Mouse (Mus musculus) heart, embryonic 11.5 days (tissue): Measurements from ENCODE around the gene Fthl17e. TPM values are rescaled to one million over a fixed set of nuclear protein-coding genes. Genes with fewer than 3 reads are reported as not detected.
"Not testable (repeated sequence)": the region's sequence is repeated elsewhere in the genome, so short reads cannot be mapped to it uniquely, and the experiment has no call there.

Experiments used
- ATAC-seq: fragments of 200-750 bp; cut with Nextera tagmentation; replicated peaks from 2 replicates; pipeline ENCODE4 v1.8.0; 2017; ENCODE audit warnings: moderate library complexity; ENCODE audit not compliant: insufficient number of reproducible peaks, low FRiP score, low TSS enrichment
- H3K27ac ChIP-seq: fragments of 300-500 bp; sonication (generic); 2 replicates; pipeline ENCODE4 v1.5.1; 2014; ENCODE audit warnings: mild to moderate bottlenecking, low read depth, low read length
- H3K27me3 ChIP-seq: fragments of 300-500 bp; sonication (generic); 2 replicates; pipeline ENCODE4 v1.6.1; 2014; ENCODE audit warnings: mild to moderate bottlenecking, low read length, mixed read lengths; ENCODE audit not compliant: control insufficient read depth, insufficient read depth
- H3K36me3 ChIP-seq: fragments of 300-500 bp; sonication (generic); 2 replicates; pipeline ENCODE4 v1.6.1; 2014; ENCODE audit warnings: mild to moderate bottlenecking, low read length, moderate library complexity, mixed read lengths; ENCODE audit not compliant: control insufficient read depth, insufficient read depth
- H3K4me1 ChIP-seq: fragments of 300-500 bp; sonication (generic); 2 replicates; pipeline ENCODE4 v1.6.1; 2014; ENCODE audit warnings: low read length; ENCODE audit not compliant: control insufficient read depth, insufficient read depth
- H3K4me2 ChIP-seq: fragments of 300-500 bp; sonication (generic); 2 replicates; pipeline ENCODE4 v1.6.1; 2014; ENCODE audit warnings: mild to moderate bottlenecking, moderate library complexity
- H3K4me3 ChIP-seq: fragments of 300-500 bp; sonication (generic); 2 replicates; pipeline ENCODE4 v1.5.1; 2014; ENCODE audit warnings: low read depth, low read length
- H3K9ac ChIP-seq: fragments of 300-500 bp; sonication (generic); 2 replicates; pipeline ENCODE4 v1.6.1; 2014; ENCODE audit warnings: mild to moderate bottlenecking, low read depth, low read length, moderate library complexity
- H3K9me3 ChIP-seq: fragments of 300-500 bp; sonication (generic); replicated peaks from 2 replicates; pipeline ENCODE4 v1.6.1; 2016; ENCODE audit warnings: low read length; ENCODE audit not compliant: control insufficient read depth
- WGBS: fragments of 180-500 bp; shearing (Covaris S2); extraction: QIAGEN DNeasy Blood & Tissue Kit; methylation state at CpG from one replicate; pipeline ENCODE4 v1.1.7; 2014; ENCODE audit not compliant: insufficient replicate concordance; 5-methylcytosine and 5-hydroxymethylcytosine counted together
- polyA plus RNA-seq: library from polyadenylated mRNA; unstranded; fragments of >200 nt; fragmentation: Nextera tagmentation; extraction: Ambion mirVana; gene quantifications from 2 replicates; pipeline ENCODE4 v1.2.1, GENCODE M21; 2014

The Fthl17e gene
- polyA plus RNA-seq = not detected in 2 replicates

- H3K4me3 ChIP-seq, H3K9ac ChIP-seq, H3K4me2 ChIP-seq, H3K27me3 ChIP-seq, H3K27ac ChIP-seq, H3K36me3 ChIP-seq, H3K9me3 ChIP-seq, ATAC-seq, H3K4me1 ChIP-seq: not testable (repeated sequence)
- WGBS = no CpG with 5 or more reads among the region's 10 CpGs
Observed at GRCm38 (mm10) chrX:9033193-9033592, at the start of gene Fthl17e. Gene Fthl17e, plus strand, starts transcription at chrX:9033493.

- not testable (repeated sequence) for ATAC-seq, H3K4me3 ChIP-seq, H3K9me3 ChIP-seq, H3K4me1 ChIP-seq, H3K4me2 ChIP-seq, H3K36me3 ChIP-seq, H3K9ac ChIP-seq, H3K27me3 ChIP-seq, H3K27ac ChIP-seq
- no CpG with 5 or more reads among the region's 9 CpGs for WGBS
Observed at GRCm38 (mm10) chrX:8986655-8987054, 46.6 kb upstream of the Fthl17e start, which contains the start of gene Fthl17d. Gene Fthl17d, minus strand, starts transcription at chrX:8986755.

- no peak overlapping the region for H3K4me3 ChIP-seq
- H3K27me3 ChIP-seq = no peaks in the 10 kb centered on the region
- H3K4me1 ChIP-seq = no peaks in the 10 kb centered on the region
- H3K9ac ChIP-seq = no peak overlapping the region
- no peaks in the 10 kb centered on the region for H3K36me3 ChIP-seq
- 86% methylated on average over 1 of the region's 1 CpGs for WGBS
- H3K9me3 ChIP-seq = no peaks in the 10 kb centered on the region
- no peak for ATAC-seq
- no peak overlapping the region for H3K4me2 ChIP-seq
- H3K27ac ChIP-seq = no peak overlapping the region
Observed at GRCm38 (mm10) chrX:9016079-9016478, 17.2 kb upstream of the Fthl17e start.

GRCm38 (mm10) chrX:9019481-9019880, 13.8 kb upstream of the Fthl17e start:
- Histone ChIP-seq H3K4me3 (no peak overlapping the region), H3K9me3 (no peaks in the 10 kb centered on the region), H3K9ac (no peak overlapping the region), H3K4me2 (no peak overlapping the region), H3K4me1 (no peaks in the 10 kb centered on the region), H3K27ac (no peak overlapping the region), H3K36me3 (no peaks in the 10 kb centered on the region), H3K27me3 (no peaks in the 10 kb centered on the region)
- WGBS = 53% methylated on average over 10 of the region's 10 CpGs
- ATAC-seq = no peak

- not testable (repeated sequence) for H3K9ac ChIP-seq, H3K4me2 ChIP-seq, H3K4me3 ChIP-seq, ATAC-seq, H3K27me3 ChIP-seq, H3K27ac ChIP-seq, H3K4me1 ChIP-seq, H3K36me3 ChIP-seq, H3K9me3 ChIP-seq
- WGBS = 38% methylated on average over 3 of the region's 4 CpGs
Observed at GRCm38 (mm10) chrX:9041611-9042010, 8.3 kb downstream of the Fthl17e start.

GRCm38 (mm10) chrX:9060952-9061351, 27.7 kb downstream of the Fthl17e start:
- WGBS = 23% methylated on average over 6 of the region's 9 CpGs
- H3K36me3 ChIP-seq, H3K4me2 ChIP-seq, ATAC-seq, H3K4me3 ChIP-seq, H3K27ac ChIP-seq, H3K9me3 ChIP-seq, H3K27me3 ChIP-seq, H3K4me1 ChIP-seq, H3K9ac ChIP-seq: not testable (repeated sequence)

- WGBS = 85% methylated on average over 4 of the region's 4 CpGs
- Histone ChIP-seq H3K4me1 (no peaks in the 10 kb centered on the region), H3K9ac (no peak overlapping the region), H3K4me3 (no peak overlapping the region), H3K27me3 (no peaks in the 10 kb centered on the region), H3K4me2 (no peak overlapping the region), H3K36me3 (no peaks in the 10 kb centered on the region), H3K27ac (no peak overlapping the region), H3K9me3 (no peaks in the 10 kb centered on the region)
- ATAC-seq = no peak
Observed at GRCm38 (mm10) chrX:9062101-9062500, 28.8 kb downstream of the Fthl17e start.

- ATAC-seq = not testable (repeated sequence)
- 83% methylated on average over 11 of the region's 11 CpGs for WGBS
Observed at GRCm38 (mm10) chrX:9062715-9063114, 29.4 kb downstream of the Fthl17e start, which contains the start of gene Fthl17f. Gene Fthl17f, plus strand, starts transcription at chrX:9063015.

GRCm38 (mm10) chrX:9077699-9078098, 44.4 kb downstream of the Fthl17e start:
- H3K9me3 ChIP-seq, H3K27ac ChIP-seq, H3K4me3 ChIP-seq, H3K4me1 ChIP-seq, H3K9ac ChIP-seq, H3K36me3 ChIP-seq, H3K4me2 ChIP-seq, H3K27me3 ChIP-seq, ATAC-seq: not testable (repeated sequence)
- WGBS = 8% methylated on average over 7 of the region's 10 CpGs

More at GRCm38 (mm10) chrX:9062715-9063114, 29.4 kb downstream of the Fthl17e start, which contains the start of gene Fthl17f:
- H3K4me3 ChIP-seq, H3K9ac ChIP-seq, H3K9me3 ChIP-seq, H3K4me1 ChIP-seq, H3K4me2 ChIP-seq, H3K27me3 ChIP-seq, H3K27ac ChIP-seq, H3K36me3 ChIP-seq: not testable (repeated sequence)
